Mouse (Mus musculus): ENCODE results near the gene Robo2. TPM values are rescaled to one million over a fixed set of nuclear protein-coding genes. Genes with fewer than 3 reads are reported as not detected.

Gene Robo2
- total and polyA plus RNA-seq, 2 experiments from 2014 or later, result 45.5 to 114 TPM

DNA sequence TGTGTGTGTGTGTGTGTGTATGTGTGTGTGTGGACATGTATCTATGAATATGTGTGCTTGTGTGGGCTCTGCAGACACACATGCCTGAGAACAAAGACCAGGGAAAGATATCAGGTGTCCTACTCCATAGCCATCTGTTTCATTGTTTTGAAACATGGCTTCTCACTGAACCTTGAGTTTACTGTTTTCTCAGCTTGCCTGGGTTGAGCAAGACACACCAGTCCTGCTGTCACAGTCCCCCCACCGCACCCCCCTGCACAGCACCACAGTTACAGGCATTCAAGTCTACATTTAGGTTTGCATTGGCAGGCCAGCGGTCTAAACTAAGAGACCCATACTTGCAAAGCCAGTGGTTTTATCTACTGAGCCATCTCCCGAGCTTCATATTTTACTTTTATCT, 239.0 kb downstream of the Robo2 start:
- no peak for DNase-seq

GRCm38 (mm10) chr16:74169642-74170041, 242.0 kb downstream of the Robo2 start:
- no peak overlapping the region for H3K4me2 ChIP-seq (ENCODE audit: low read depth)
- H3K27ac ChIP-seq (ENCODE audit: low read depth, low read length), result no peak overlapping the region
- 95% methylated on average over 4 of the region's 4 CpGs for WGBS
- no peaks in the 10 kb centered on the region for H3K27me3 ChIP-seq (ENCODE audit: insufficient read depth, low read length)
- no peaks in the 10 kb centered on the region for H3K4me1 ChIP-seq (ENCODE audit: insufficient read depth)
- H3K9me3 ChIP-seq (ENCODE audit: low read length), result no peaks in the 10 kb centered on the region
- no peak overlapping the region for H3K4me3 ChIP-seq (ENCODE audit: low read depth, low read length)
- ATAC-seq (no peak), DNase-seq (no peak)
- H3K36me3 ChIP-seq (ENCODE audit: insufficient read depth), result no peaks in the 10 kb centered on the region
- no peak overlapping the region for H3K9ac ChIP-seq
- no peak for TF ChIP-seq CTCF (IDR thresholded peaks at IDR 0.05; ENCODE audit: low read depth)

More for the DNA sequence above, 239.0 kb downstream of the Robo2 start:
- Histone ChIP-seq H3K4me3 (ENCODE audit: low read depth, low read length) (no peak overlapping the region), H3K4me2 (ENCODE audit: low read depth) (no peak overlapping the region), H3K9me3 (ENCODE audit: low read length) (no peaks in the 10 kb centered on the region), H3K36me3 (ENCODE audit: insufficient read depth) (no peaks in the 10 kb centered on the region), H3K4me1 (ENCODE audit: insufficient read depth) (no peaks in the 10 kb centered on the region), H3K27me3 (ENCODE audit: insufficient read depth, low read length) (no peaks in the 10 kb centered on the region), H3K9ac (no peak overlapping the region), H3K27ac (ENCODE audit: low read depth, low read length) (no peak overlapping the region)
- no peak for ATAC-seq
- WGBS, result 79% methylated on average over 3 of the region's 3 CpGs
- no peak for TF ChIP-seq CTCF (IDR thresholded peaks at IDR 0.05; ENCODE audit: low read depth)

- H3K27ac ChIP-seq (ENCODE audit: low read depth, low read length), result no peak overlapping the region
- ATAC-seq, result no peak
- no peak overlapping the region for H3K4me3 ChIP-seq (ENCODE audit: low read depth, low read length)
Measured at GRCm38 (mm10) chr16:74169121-74169520, 242.5 kb downstream of the Robo2 start.

DNA sequence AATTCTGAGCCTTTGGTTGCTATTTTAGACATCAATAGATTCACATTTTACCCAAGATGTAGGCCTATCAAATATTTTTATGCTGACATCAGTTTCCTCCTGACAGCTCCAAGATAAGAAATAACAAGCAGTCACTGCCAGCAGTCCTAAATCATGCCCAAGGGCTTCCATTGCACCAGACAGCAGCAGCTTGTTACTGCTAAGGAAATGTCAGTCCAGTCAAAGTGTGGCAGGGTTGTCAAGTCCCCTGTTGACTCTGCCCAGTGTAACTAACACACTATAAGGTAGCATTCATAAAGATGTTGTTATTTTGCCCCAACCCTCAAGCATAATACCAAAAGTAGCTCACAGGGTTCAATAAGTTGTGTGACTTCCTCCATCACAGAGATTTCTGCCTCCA, 243.8 kb downstream of the Robo2 start:
- ATAC-seq (no peak), DNase-seq (no peak)
- Histone ChIP-seq H3K4me2 (ENCODE audit: low read depth) (no peak overlapping the region), H3K9ac (no peak overlapping the region), H3K4me1 (ENCODE audit: insufficient read depth) (no peaks in the 10 kb centered on the region), H3K27me3 (ENCODE audit: insufficient read depth, low read length) (no peaks in the 10 kb centered on the region), H3K27ac (ENCODE audit: low read depth, low read length) (no peak overlapping the region), H3K4me3 (ENCODE audit: low read depth, low read length) (no peak overlapping the region), H3K9me3 (ENCODE audit: low read length) (no peaks in the 10 kb centered on the region), H3K36me3 (ENCODE audit: insufficient read depth) (no peaks in the 10 kb centered on the region)
- TF ChIP-seq CTCF (IDR thresholded peaks at IDR 0.05; ENCODE audit: low read depth), result no peak

More at GRCm38 (mm10) chr16:74169121-74169520, 242.5 kb downstream of the Robo2 start:
- Histone ChIP-seq H3K9ac (no peak overlapping the region), H3K4me1 (ENCODE audit: insufficient read depth) (no peaks in the 10 kb centered on the region), H3K36me3 (ENCODE audit: insufficient read depth) (no peaks in the 10 kb centered on the region), H3K27me3 (ENCODE audit: insufficient read depth, low read length) (no peaks in the 10 kb centered on the region), H3K9me3 (ENCODE audit: low read length) (no peaks in the 10 kb centered on the region), H3K4me2 (ENCODE audit: low read depth) (no peak overlapping the region)
- no peak for DNase-seq
- 75% methylated on average over 7 of the region's 7 CpGs for WGBS
- no peak for TF ChIP-seq CTCF (IDR thresholded peaks at IDR 0.05; ENCODE audit: low read depth)

GRCm38 (mm10) chr16:74162041-74162440, 249.6 kb downstream of the Robo2 start:
- ATAC-seq, result no peak
- Histone ChIP-seq H3K27ac (ENCODE audit: low read depth, low read length) (no peak overlapping the region), H3K9me3 (ENCODE audit: low read length) (no peaks in the 10 kb centered on the region), H3K4me2 (ENCODE audit: low read depth) (no peak overlapping the region), H3K4me1 (ENCODE audit: insufficient read depth) (no peaks in the 10 kb centered on the region), H3K9ac (no peak overlapping the region), H3K36me3 (ENCODE audit: insufficient read depth) (no peaks in the 10 kb centered on the region), H3K4me3 (ENCODE audit: low read depth, low read length) (no peak overlapping the region), H3K27me3 (ENCODE audit: insufficient read depth, low read length) (no peaks in the 10 kb centered on the region)
- no peak for TF ChIP-seq CTCF (IDR thresholded peaks at IDR 0.05; ENCODE audit: low read depth)
- no peak for DNase-seq
- WGBS, result 78% methylated on average over 4 of the region's 4 CpGs

- no peak for TF ChIP-seq CTCF (IDR thresholded peaks at IDR 0.05; ENCODE audit: low read depth)
- Histone ChIP-seq H3K4me3 (ENCODE audit: low read depth, low read length) (no peak overlapping the region), H3K4me2 (ENCODE audit: low read depth) (no peak overlapping the region), H3K36me3 (ENCODE audit: insufficient read depth) (no peaks in the 10 kb centered on the region), H3K27ac (ENCODE audit: low read depth, low read length) (no peak overlapping the region), H3K27me3 (ENCODE audit: insufficient read depth, low read length) (no peaks in the 10 kb centered on the region), H3K4me1 (ENCODE audit: insufficient read depth) (no peaks in the 10 kb centered on the region), H3K9me3 (ENCODE audit: low read length) (no peaks in the 10 kb centered on the region), H3K9ac (no peak overlapping the region)
- DNase-seq, result no peak
- WGBS, result 87% methylated on average over 3 of the region's 3 CpGs
- no peak for ATAC-seq
Measured at GRCm38 (mm10) chr16:74159189-74159588, 252.4 kb downstream of the Robo2 start.

- no peak for TF ChIP-seq CTCF (IDR thresholded peaks at IDR 0.05; ENCODE audit: low read depth)
- no peak overlapping the region for H3K27ac ChIP-seq (ENCODE audit: low read depth, low read length)
- H3K9ac ChIP-seq, result no peak overlapping the region
- no peak overlapping the region for H3K4me2 ChIP-seq (ENCODE audit: low read depth)
- DNase-seq, result no peak
- no peaks in the 10 kb centered on the region for H3K4me1 ChIP-seq (ENCODE audit: insufficient read depth)
- H3K4me3 ChIP-seq (ENCODE audit: low read depth, low read length), result no peak overlapping the region
- ATAC-seq, result no peak
- H3K36me3 ChIP-seq (ENCODE audit: insufficient read depth), result no peaks in the 10 kb centered on the region
- H3K27me3 ChIP-seq (ENCODE audit: insufficient read depth, low read length), result no peaks in the 10 kb centered on the region
- 94% methylated on average over 1 of the region's 1 CpGs for WGBS
- H3K9me3 ChIP-seq (ENCODE audit: low read length), result no peaks in the 10 kb centered on the region
Measured at GRCm38 (mm10) chr16:74136181-74136580, 275.4 kb downstream of the Robo2 start.

DNA sequence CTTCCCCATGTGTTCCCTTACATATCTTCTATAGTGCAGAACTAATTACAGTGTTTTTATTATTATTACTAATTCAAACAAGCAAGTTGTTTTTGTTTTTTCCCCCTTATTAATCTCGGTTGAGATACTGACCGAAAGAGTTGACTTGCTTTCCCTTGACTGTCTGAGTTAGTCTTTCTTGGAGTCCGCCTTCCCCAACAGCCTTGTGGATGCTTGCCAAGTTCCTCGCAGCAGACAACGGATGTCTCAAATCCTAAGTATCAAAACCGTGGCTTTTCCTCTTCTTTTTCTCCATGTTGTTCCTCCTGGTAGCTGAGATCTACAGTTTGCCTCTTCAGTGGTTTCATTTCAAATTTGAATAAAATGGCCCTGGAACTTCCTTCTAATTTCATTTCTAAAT, 278.8 kb downstream of the Robo2 start:
- ATAC-seq, result no peak
- Histone ChIP-seq H3K9ac (no peak overlapping the region), H3K9me3 (ENCODE audit: low read length) (no peaks in the 10 kb centered on the region), H3K27ac (ENCODE audit: low read depth, low read length) (no peak overlapping the region), H3K4me3 (ENCODE audit: low read depth, low read length) (no peak overlapping the region), H3K4me1 (ENCODE audit: insufficient read depth) (no peaks in the 10 kb centered on the region), H3K27me3 (ENCODE audit: insufficient read depth, low read length) (no peaks in the 10 kb centered on the region), H3K4me2 (ENCODE audit: low read depth) (no peak overlapping the region), H3K36me3 (ENCODE audit: insufficient read depth) (no peaks in the 10 kb centered on the region)
- DNase-seq, result no peak
- 56% methylated on average over 6 of the region's 6 CpGs for WGBS
- no peak for TF ChIP-seq CTCF (IDR thresholded peaks at IDR 0.05; ENCODE audit: low read depth)
